Mouse (Mus musculus) small intestine, adult 2 months (tissue): ENCODE data around the gene Taar8c.

Experiments
- CTCF ChIP-seq: fragments of 200-500 bp; IDR thresholded peaks from 2 replicates; pipeline ENCODE4 v1.5.1; 2012; ENCODE audit warnings: low read depth, mild to moderate bottlenecking, control low read depth, inconsistent platforms, low read length, moderate library complexity, mixed read lengths; ENCODE audit not compliant: insufficient replicate concordance, insufficient read length; ENCODE audit errors: extremely low read depth
- POLR2A ChIP-seq: fragments of 200-500 bp; IDR thresholded peaks from 2 replicates; pipeline ENCODE4 v1.6.1; 2012; ENCODE audit warnings: low read depth, mild to moderate bottlenecking, control low read depth, inconsistent platforms, low read length, moderate library complexity

DNA sequence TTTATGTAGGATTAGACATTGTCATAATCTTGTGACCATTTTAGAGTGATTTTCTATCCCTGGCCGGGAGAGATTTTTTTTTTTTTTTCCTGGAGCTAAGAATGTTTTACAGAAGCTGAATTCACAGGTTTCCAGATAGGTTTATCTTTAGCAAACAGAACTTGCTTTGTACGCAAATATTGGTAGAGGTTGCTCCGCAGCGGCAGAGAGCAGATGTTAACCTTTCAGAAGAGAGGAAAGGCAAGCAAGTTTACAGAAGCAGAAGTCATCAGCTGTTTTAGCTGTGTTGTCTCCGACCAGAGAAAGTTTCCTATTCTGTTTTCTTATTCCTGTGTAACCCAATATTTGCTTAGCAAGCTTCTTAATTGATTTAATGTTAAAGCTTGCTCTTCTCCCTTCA lies 15.2 kb downstream of the Taar8c start:
- TF ChIP-seq POLR2A: no peak
- no peak for TF ChIP-seq CTCF
